Mouse (Mus musculus) frontal cortex, postnatal 14 days (tissue): Measurements from ENCODE around the gene Zfp54.
"Not testable (repeated sequence)": the region's sequence is repeated elsewhere in the genome, so short reads cannot be mapped to it uniquely, and the experiment has no call there.

Experiments
- DNase-seq, 2 experiments: peaks; one replicate each; pipeline ENCODE4 v3.0.0; 2022; ENCODE audit warnings: low spot score in 2 of 2

Zfp54 gene

DNA sequence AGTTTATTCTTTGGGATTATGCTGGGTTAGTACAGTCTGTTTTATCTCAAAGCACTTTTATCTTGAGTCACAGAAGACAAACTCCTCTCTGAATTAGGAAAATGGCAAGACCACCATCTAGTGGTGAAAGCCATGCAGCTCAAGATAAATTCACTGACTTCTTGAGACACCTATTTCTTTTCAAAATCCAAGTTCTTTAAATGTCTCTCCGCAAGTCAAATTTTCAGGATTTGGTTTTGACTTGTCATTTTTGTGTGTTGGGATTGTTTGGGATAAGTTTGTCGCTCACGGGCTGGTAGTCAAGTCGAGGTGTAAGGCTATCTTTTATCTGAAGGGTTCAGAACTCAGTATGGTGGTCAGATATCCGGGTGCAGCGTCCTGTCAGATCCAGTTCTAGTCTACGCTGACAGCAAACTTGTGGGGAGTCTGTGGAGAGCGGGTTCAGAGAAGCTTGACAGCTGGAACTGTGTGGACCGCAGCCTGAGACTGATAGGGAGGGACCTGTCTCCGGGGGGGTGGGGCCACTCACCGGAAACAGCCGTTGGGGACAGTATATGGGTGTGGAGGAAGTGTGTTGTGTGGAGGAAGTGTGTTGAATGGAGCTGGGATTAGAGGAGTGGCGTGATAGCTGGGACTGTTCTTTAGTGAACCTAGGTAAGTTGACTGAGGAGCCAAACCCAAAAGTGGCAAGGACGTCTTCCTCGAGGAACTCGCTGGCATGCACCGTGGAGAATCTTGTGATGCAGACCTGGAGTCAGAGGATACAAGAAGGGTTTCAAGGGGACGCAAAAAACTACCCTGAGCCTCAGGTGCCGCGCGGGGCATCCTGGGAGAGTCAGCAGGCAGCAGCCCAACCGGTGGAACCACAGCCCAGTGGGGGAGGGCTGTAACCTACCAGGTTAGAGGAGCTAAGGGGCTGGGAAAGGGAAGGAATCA, at the start of gene Zfp54:
Gene Zfp54 (plus strand): TSS at position 564 of the 936 bp plus-strand sequence.
- DNase-seq = peak in 1 of 2 experiments; percentile 43

DNA sequence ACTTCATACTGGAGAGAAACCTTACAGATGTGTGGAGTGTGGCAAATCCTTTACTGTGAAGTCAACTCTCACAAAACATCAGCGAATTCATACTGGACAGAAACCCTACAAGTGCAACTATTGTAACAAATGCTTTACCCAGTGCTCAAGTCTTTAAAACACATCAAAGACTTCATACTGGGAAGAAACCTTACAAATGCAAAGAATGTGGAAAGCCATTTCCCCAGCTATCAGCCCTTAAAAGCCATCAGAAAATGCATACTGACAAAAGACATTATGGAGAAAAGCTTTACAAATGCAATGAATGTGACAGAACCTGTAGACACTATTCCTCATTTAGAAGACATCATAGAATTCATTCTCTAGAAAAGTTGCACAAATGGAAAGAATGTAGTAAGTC, 47.7 kb upstream of the Zfp54 start:
- DNase-seq = no peak

DNA sequence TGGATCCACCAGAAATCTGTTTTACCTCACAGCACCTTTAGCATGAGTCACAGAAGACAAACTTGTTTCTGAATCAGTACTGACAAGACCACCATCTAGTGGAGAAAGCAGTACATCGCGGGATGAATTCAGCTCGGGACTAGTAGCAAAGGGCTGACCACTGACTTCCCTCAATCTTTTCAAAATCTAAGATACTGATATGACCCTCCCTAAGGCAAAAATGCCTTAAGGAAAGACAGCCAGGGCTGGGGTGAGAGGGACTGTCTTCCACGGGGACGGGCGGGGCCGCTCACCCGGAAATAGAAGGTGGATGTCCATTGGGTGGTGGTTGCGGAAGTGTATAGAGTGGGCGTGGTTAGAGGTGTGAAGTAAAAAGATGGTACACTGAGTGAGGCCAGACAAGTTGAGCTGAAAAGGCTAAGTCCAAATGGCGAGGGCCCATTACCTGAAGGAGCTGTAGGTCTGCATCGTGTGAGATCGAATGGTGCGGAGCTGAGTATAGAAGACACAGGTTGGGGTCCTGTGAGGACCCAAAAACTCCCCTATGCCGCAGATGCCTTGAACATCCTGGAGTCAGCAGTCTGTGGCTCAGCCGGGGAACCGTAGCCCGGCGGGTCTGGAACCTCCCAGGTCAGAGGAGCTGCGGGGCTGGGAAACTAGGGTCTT, 39.5 kb upstream of the Zfp54 start, which contains the start of gene Zfp677:
Gene Zfp677 (plus strand): TSS at position 358 of the 666 bp plus-strand sequence.
- DNase-seq = peak; percentile 19 to 34

DNA sequence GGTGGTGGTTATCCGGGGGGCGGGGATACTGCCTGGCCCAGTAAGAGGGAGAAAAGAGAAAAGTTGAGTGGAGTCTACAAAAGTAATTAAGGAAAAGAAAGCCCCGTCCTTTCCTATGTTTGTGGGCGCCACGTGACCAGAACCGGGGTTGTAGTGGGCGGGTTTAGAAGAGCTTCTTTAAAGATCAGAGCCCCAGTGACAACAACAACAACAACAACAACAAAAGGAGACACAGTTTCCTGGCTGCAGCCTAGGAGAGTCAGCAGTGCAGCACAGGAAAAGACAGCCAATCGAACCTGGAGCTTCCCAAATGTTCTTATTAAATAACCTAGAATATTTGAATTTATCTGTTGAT, 39.0 kb upstream of the Zfp54 start:
- no peak for DNase-seq

DNA sequence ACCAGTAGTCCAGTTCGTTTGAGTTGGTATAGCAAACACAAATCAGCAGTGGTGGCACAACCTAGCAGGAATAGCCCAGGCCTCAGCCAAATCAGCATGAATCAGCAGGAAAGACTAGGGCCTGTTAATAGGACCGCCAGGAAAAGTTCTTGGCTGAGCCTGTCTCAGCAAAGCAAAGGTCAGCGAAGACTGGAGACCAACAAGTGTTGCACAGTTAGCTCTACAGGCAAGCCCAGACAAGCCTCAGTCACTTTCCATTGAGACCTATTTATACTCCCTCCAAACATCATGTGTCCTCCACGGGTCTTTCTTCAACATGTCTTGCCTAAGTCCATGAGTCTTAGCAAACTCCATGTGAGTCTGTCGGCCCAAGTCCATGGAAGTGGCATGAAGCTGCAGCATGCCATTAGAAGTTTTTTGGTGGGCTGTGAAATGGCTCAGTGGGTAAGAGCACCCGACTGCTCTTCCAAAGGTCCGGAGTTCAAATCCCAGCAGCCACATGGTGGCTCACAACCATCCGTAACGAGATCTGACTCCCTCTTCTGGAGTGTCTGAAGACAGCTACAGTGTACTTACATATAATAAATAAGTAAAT, 15.9 kb downstream of the Zfp54 start:
- not testable (repeated sequence) for DNase-seq

DNA sequence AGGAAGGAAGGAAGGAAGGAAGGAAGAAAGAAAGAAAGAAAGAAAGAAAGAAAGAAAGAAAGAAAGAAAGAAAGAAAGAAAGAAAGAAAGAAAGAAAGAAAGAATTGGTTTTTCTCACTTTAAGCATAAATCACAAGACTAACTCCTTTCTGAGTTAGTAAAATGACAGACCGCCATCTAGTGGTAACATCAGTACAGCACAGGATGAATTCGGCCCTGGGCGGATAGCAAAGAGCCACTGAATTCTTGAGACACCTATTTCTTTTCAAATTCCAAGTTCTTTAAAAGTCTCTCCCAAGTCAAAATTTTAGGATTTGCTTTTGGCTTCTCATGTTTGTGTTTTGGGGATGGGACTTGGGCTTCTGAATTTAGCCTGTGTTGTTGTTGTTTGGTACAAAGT, 26.6 kb downstream of the Zfp54 start:
- DNase-seq = peak; percentile 49 to 76

DNA sequence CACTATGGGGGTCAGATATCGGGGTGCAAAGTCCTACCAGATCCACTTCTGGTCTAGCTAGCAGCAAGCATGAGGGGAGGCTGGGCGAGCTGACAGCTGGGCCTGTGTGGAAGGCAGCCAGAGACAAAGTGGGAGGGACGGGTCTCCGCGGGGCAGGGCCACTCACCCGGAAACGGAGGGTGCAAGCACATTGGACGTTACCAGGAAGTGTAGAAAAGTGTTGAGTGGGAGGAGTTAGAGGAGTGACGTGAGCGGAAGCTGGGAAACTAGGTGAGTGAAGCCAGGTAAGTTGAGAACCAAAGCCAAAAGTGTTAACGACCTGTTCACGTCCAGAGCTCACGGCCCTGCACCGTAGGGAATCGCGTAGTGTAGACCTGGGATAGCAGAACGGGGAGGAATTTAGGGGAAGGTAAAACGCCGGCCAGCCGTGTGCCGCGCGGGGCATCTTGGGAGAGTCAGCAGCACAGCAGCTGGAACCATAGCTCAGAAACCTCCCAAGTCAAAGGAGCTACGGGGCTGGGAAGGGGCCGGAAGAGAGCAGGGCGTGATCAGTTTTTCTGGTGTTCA, 27.2 kb downstream of the Zfp54 start, which contains the start of gene Zfp51:
Gene Zfp51 (plus strand): TSS at position 237 of the 567 bp plus-strand sequence.
- peak; percentile 76 for DNase-seq

DNA sequence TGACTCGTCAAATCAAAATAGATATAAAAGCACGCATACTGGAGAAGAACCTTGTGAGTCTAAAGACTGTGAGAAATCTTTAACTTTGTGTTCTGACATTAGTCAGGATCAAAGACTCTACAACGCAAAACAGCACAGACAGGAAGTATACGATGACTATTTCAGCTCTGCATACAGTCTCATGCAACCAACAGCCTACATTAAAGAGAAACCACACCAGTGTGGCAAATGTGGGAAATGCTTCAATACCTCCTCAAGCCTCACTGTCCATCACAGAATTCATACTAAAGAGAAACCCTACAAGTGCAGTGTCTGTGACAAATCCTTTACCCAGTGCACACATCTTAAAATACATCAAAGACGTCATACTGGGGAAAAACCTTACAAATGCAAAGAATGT, 40.5 kb downstream of the Zfp54 start:
- no peak for DNase-seq

DNA sequence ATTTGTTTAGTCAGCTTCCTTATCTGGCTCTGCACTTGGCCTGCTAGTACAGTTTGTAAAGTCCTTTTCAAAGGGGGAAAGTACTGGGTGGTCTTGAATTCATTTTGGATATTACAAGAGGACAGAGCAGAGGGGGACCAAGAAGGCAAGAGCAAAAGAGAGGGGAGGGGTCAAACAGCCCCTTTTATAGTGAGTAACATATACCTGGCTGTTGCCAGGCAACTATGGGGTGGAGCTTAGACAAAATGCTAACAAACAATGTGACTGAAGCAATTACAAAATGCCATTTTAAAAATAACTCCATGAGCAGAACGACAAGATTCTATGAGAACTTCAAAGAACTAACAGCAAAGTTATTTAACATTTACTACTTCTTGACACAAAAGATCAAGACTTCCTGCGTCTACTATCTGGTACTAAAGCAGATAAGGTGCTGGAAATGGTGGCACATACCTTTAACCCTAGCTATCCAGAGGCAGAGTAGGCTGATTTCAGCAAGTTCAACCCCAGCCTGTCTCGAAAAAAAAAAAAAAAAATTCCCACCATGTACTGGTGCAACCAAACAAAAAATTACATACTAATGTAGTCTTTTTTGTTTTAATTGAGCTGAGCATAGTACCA, 49.1 kb downstream of the Zfp54 start:
- DNase-seq = no peak

DNA sequence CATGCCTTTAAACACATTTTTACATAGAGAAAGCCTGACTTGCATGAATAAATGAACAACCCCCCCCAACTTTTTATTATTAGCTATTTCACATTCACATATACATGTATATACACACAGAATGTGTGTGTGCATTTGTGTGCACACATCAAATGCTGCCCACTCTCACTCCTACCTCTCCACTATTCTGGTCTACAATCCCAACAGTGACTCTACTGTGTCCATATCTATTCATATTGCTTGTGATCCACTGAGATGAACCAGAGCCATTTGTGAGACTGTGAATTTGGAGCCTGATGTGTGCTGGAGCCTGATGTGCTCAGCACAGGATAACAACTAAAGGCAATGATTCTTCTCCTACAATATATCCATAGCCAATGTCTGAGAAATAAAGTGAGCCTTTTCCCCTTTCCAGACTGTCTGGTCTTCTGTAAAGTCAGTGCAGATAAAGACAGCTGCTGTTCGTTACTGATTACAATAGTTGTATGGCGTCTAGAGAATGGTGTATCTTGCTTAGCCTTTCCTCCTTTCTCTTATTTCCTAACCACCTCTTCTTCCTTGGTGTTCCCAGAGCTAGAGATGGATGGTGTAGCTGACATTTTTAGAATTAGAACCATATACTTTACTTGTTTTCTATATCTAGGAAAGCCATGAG, 49.8 kb downstream of the Zfp54 start:
- no peak for DNase-seq

DNA sequence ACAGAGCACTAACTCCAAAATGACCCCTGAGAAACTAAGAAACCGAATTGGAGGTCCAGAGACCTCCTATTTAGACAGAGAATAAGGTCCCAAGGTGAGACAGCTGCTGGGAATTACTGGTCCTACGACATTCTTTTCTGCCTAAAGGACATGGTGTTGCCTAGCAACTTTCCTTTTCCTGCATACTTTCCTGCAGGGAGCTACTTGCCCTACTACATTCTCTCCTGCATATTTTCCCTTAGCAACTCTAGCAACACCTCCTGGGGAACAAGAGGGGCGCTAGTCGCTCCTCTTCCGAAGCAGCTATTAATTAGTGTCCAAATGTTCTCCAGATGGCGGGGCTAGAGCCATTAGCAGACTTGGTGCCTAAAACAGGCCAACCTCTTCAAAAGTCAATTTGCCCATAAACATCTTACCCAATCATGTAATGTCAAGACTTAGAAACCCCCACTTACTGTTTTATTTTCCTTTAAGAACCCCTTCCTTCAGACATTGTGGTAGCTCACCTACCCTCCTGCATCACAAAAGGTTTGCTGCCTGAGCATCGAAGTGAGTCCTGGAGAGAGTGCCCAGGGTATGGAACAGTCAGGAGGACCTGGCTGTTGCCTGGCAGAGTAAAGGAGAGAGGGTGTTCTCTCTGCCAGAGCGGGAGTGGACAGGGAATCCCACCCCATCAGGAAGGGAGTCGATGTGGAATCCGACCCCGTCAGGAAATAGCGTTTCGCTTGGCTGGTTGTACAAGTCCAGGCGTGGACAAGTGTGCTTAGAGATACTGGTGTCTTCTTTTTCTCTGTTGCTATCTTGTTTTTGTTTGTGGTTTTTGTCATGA, 50.5 kb downstream of the Zfp54 start:
- DNase-seq = no peak

DNA sequence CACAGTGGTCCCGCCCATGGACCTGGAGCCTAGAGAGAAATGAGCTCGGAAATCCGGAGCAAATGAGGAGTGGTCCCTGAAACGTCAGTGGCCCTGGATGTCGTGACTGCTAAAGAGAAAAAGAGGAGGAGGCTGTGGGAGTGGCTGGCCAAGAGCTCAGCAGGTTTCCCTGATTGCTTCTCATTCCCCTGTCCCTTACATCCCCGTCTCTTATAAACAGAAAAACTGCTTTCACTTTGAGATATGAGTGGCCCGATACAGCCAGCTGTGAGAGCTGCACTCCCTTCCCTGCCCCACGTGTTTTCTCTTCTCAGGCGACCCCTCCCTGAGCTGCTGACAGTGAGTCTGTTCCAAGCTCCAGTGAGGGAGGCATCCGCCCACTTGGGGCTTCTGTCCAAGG, 51.7 kb downstream of the Zfp54 start:
- not testable (repeated sequence) for DNase-seq

DNA sequence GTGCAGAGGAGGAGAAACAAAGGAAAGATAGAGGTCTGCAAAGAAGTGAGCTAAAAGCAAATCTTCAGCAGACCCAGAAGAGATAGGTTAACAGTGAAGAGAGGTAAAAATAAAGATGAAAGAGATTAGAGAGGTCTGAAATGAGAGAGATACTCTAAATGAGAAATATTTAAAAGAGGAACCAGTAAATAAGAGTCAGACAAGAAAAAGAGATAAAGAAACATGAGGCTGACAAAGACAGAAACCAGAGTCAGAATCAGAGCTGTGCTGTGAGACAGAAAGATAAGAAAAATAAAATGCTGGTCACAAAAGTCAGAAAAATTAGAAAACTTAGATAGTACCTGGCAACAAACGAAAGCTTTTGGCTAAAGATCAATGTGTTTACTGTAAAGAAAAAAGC, 52.3 kb downstream of the Zfp54 start:
- not testable (repeated sequence) for DNase-seq

DNA sequence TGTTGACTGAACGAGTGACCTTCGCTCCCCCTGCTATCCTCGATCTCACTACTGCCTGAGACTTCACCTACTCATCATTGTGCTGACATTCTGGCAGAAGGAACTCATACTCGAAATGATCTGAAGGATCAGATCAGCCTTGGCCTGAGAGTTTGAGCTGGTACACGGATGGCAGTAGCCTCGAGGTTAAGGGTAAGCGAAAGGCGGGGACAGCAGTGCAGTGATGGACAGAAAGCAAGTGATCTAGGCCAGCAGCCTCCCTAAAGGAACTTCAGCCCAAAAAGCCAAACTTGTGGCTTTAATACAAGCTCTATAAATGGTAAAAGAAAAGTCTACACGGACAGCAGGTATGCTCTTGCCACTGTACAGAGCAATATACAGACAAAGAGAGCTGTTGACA, 53.3 kb downstream of the Zfp54 start:
- DNase-seq = not testable (repeated sequence)

DNA sequence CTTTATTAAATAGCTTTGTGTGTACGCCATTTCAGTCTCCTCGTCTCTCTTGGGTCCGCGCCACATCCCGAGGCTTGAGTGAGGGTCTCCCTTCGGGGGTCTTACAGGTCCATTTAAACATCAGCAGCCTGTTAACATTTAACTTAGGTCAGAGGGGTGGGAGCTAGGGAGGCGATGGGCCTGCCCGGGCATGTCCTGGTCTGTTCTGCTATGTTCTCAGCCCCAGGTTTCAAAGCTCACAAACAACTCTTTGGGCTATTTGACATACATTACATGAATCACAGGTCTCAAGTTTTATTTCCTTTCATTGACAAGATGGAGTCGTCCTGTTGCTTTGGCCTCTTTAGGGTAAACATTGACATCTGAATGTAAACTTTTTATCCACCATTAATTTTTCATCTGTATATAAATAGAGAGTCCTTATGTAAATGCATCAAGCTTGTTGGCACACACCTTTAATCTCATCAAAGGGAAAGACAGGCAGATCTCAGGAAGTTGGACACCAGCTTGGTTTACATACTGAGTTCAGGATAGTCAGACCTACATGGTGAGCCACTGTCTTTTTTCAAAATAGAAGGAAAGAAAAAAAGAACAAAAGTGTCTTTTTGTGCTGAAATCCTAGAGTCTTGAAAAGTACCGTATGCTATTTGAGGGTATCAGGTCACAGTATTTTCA, 55.2 kb downstream of the Zfp54 start:
- not testable (repeated sequence) for DNase-seq
